Mouse (Mus musculus) gastrocnemius, postnatal 10 days (tissue): ENCODE measurements around the gene Pi4kb. TPM values are rescaled to one million over a fixed set of nuclear protein-coding genes. Genes with fewer than 3 reads are reported as not detected.

ENCODE experiments used
- DNase-seq: peaks from one replicate; pipeline ENCODE4 v3.0.0; 2021; ENCODE audit warnings: mixed read lengths
- total RNA-seq, 2 experiments: library from RNA; stranded (reverse); gene quantifications; 2 replicates each; pipeline ENCODE4 v1.2.3; 2021

Pi4kb gene
- total RNA-seq, 2 experiments from 2014 or later, result 31.0 to 32.7 TPM

GRCm38 (mm10) chr3:94953764-94954616, 20.5 kb upstream of the Pi4kb start, which contains the start of gene Rfx5:
Rfx5 (plus strand) TSS chr3:94954075.
- DNase-seq, result peak; percentile 80

- DNase-seq, result peak; percentile 24
These were observed 16.2 kb upstream of the Pi4kb start for GRCm38 (mm10) chr3:94958295-94958694.

GRCm38 (mm10) chr3:94959871-94960270, 14.7 kb upstream of the Pi4kb start:
- peak; percentile 24 for DNase-seq

- peak; percentile 10 for DNase-seq
These were observed 14.2 kb upstream of the Pi4kb start for GRCm38 (mm10) chr3:94960322-94960721.

- no peak for DNase-seq
These were observed 9.5 kb upstream of the Pi4kb start for GRCm38 (mm10) chr3:94964989-94965388.

- no peak for DNase-seq
These were observed 8.7 kb upstream of the Pi4kb start for GRCm38 (mm10) chr3:94965878-94966277.

- DNase-seq, result no peak
These were observed 2.0 kb upstream of the Pi4kb start for GRCm38 (mm10) chr3:94972552-94972951.

- DNase-seq, result no peak
These were observed 911 bp upstream of the Pi4kb start for GRCm38 (mm10) chr3:94973620-94974019.

- DNase-seq, result no peak
These were observed 454 bp upstream of the Pi4kb start for GRCm38 (mm10) chr3:94974026-94974527.

GRCm38 (mm10) chr3:94984312-94984711, 9.8 kb downstream of the Pi4kb start:
- no peak for DNase-seq

GRCm38 (mm10) chr3:94985513-94985912, 11.0 kb downstream of the Pi4kb start:
- no peak for DNase-seq

GRCm38 (mm10) chr3:94987578-94987977, 13.0 kb downstream of the Pi4kb start:
- DNase-seq, result peak; percentile 60

GRCm38 (mm10) chr3:94989159-94989761, 14.7 kb downstream of the Pi4kb start:
- peak; percentile 54 for DNase-seq

- peak; percentile 89 for DNase-seq
These were observed 22.4 kb downstream of the Pi4kb start for GRCm38 (mm10) chr3:94996946-94997345.

GRCm38 (mm10) chr3:95002569-95002968, 28.0 kb downstream of the Pi4kb start:
- DNase-seq, result no peak

- no peak for DNase-seq
These were observed 28.7 kb downstream of the Pi4kb start for GRCm38 (mm10) chr3:95003273-95003672.

GRCm38 (mm10) chr3:95005651-95006050, 31.1 kb downstream of the Pi4kb start:
- DNase-seq, result no peak

GRCm38 (mm10) chr3:95007706-95008105, 33.2 kb downstream of the Pi4kb start:
- DNase-seq, result no peak

GRCm38 (mm10) chr3:95010396-95010795, 35.9 kb downstream of the Pi4kb start:
- no peak for DNase-seq

GRCm38 (mm10) chr3:95012982-95013381, 38.5 kb downstream of the Pi4kb start:
- no peak for DNase-seq

GRCm38 (mm10) chr3:95013699-95014427, 39.3 kb downstream of the Pi4kb start:
- no peak for DNase-seq

GRCm38 (mm10) chr3:95014428-95015151, 40.1 kb downstream of the Pi4kb start:
- DNase-seq, result no peak
